Mouse (Mus musculus) CD4-positive helper T cell, adult 2 months (primary cell): Measurements from ENCODE around the gene Cyp2c38.
"Not testable (repeated sequence)": the region's sequence is repeated elsewhere in the genome, so short reads cannot be mapped to it uniquely, and the experiment has no call there.

Experiments used
- DNase-seq: peaks from one replicate; pipeline ENCODE4 v3.0.0-alpha.2; 2012; ENCODE audit warnings: low read depth, missing footprints, low spot score

Cyp2c38 gene

GRCm38 (mm10) chr19:39462941-39463340 lies at the start of gene Cyp2c38:
Gene Cyp2c38, minus strand, starts transcription at chr19:39463075.
- no peak for DNase-seq

DNA sequence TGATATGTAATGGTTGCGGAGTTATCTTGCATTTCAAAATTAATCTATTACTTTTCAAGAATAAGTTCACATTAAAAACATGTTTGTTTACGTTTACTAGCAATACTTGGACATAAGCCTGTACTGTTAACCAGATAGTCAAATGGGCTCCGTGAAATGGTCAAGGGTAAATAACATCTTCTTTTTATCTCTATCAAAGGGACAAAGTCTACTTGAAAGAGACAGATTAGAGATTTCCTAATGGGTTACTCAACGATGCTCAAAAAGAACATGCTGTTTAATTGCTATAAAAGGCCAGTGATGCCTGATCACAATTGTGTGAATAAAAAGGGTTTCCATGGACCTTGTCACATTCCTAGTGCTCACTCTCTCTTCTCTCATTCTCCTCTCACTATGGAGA lies 47.7 kb upstream of the Cyp2c38 start, which contains the start of gene Cyp2c39:
TSS of gene Cyp2c39 (plus strand) at position 329 of the 400 bp plus-strand sequence.
- DNase-seq: no peak

DNA sequence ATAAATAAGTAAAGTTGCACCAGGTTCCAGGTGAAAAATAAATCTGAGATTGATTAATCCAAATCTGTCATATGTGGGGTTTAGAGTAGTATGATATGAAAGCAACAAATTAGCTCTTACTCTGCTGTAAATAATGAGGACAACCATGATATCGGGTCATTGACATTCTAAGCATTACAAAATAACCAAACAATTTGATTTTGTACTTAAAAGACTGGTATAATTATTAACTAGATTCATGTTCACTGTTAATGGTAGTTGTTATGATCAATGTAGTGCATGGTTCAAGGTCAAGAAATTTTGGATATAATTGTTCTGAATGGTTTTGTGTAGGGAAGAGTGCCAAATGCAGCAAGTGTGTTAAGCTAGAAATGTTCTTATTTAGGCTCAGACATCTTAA lies 46.7 kb upstream of the Cyp2c38 start:
- no peak for DNase-seq

DNA sequence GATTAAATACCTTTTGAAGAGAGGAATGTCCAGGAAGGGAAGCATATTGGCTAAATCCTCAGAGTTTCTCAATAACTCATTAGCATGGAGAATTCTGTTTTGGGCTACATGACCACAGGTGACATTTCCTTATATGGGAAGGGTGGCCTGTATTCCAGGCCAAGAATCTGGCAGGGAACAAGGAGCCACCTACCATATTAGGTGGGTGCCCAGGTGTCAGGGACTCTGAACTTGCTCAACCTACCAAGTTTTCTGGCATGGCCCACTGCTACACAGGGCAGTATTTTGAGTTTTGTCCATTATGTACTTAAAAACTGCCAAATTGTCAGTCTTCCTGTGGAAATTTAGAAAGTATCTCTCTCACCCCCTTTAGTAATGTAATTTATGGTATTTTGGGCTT lies 43.5 kb upstream of the Cyp2c38 start:
- DNase-seq: no peak

DNA sequence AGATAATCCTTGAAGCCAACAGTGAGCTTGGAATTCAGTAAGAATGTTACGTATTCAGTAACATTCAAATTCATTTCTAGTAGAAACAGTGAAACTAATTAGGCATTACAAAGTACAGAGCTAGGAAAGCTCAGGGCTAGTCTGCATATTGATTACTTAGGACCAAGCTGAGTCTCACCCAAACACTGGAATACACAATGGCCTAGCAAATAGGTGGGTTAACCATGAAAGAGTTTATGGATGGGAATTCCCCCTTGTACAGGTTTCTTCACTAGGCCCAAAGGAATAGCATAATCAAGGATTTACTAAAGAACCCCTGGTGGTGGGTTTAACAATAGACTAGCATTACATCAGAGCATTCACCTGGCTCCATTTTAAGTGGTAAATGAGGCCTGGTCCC lies 21.1 kb upstream of the Cyp2c38 start:
- not testable (repeated sequence) for DNase-seq

GRCm38 (mm10) chr19:39463923-39464322 lies 1.0 kb upstream of the Cyp2c38 start:
- no peak for DNase-seq
